Mouse (Mus musculus) C2C12 (cell line): ENCODE measurements around the gene Insm1.

Experiments
- CEBPB ChIP-seq: IDR thresholded peaks from one replicate; pipeline ENCODE4 v1.6.1; 2011; ENCODE audit warnings: low read depth, mild to moderate bottlenecking, control low read depth, moderate library complexity
- CTCF ChIP-seq: IDR thresholded peaks from one replicate; pipeline ENCODE4 v1.5.1; 2011; ENCODE audit not compliant: control insufficient read depth, insufficient read depth, insufficient read length
- FOSL1 ChIP-seq: IDR thresholded peaks from one replicate; pipeline ENCODE4 v1.8.0; 2011; ENCODE audit warnings: mild to moderate bottlenecking, low read length; ENCODE audit not compliant: poor library complexity, insufficient read depth, severe bottlenecking
- MAX ChIP-seq: IDR thresholded peaks from one replicate; pipeline ENCODE4 v1.6.1; 2011; ENCODE audit warnings: mild to moderate bottlenecking, control low read depth
- USF1 ChIP-seq: IDR thresholded peaks from one replicate; pipeline ENCODE4 v1.6.1; 2011; ENCODE audit warnings: low read depth, mild to moderate bottlenecking, control low read depth, moderate library complexity

DNA sequence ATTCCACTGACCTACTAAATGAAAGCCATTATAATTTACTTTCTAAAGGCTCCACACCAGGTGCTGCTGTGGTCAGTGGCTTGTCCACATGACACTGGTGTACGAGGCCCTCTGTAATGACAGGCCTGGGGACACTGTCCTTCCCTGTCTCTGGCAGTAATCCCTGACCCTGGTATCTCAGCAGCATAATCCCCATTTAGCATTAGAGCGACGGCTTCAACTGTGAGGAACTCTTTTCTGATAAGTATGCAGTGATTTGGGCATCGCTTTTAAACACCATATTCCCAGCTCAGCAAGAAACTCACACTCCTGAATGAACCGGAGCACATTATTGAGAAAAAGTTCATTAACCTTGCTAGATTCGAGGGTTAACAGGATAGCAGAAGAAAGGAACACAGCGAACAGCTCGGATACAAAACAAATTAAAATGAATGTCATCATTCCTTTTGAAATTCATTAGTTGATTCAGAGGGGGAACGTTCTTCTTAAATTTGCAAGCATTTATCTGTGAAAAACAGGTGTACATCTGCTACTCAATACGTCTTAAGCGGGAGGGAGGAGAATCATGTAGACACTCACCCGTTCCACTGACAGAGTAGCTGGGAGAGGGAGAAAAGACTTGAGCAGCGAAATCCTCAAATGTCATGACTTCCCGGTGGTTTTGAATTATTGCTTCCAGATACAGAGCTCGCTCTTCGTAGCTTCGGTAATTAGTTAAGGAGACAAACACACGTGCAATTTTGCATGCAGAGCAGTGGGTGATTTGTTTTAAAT, 38.3 kb downstream of the Insm1 start:
- TF ChIP-seq CTCF (no peak), CEBPB (no peak), FOSL1 (no peak), USF1 (no peak), MAX (no peak)
